Mouse (Mus musculus): Measurements from ENCODE around the gene Unc50.

The Unc50 gene

GRCm38 (mm10) chr1:37429366-37430296 lies at the start of gene Unc50, which contains the start of gene Coa5:
Gene Unc50, plus strand, starts transcription at chr1:37430139.
Gene Coa5, minus strand, starts transcription at chr1:37430103.
- peak; percentile 77 for DNase-seq (ENCODE audit: extremely low spot score, low read depth, low spot score)

GRCm38 (mm10) chr1:37380913-37381312 lies 49.0 kb upstream of the Unc50 start:
- DNase-seq (ENCODE audit: extremely low spot score, low read depth, low spot score): no peak

GRCm38 (mm10) chr1:37384304-37384703 lies 45.6 kb upstream of the Unc50 start:
- no peak for DNase-seq (ENCODE audit: extremely low spot score, low read depth, low spot score)

GRCm38 (mm10) chr1:37386448-37386971 lies 43.4 kb upstream of the Unc50 start:
- DNase-seq (ENCODE audit: extremely low spot score, low read depth, low spot score): no peak

GRCm38 (mm10) chr1:37393174-37393573 lies 36.8 kb upstream of the Unc50 start:
- DNase-seq (ENCODE audit: extremely low spot score, low read depth, low spot score): no peak

GRCm38 (mm10) chr1:37396481-37396880 lies 33.5 kb upstream of the Unc50 start:
- DNase-seq (ENCODE audit: extremely low spot score, low read depth, low spot score): no peak

GRCm38 (mm10) chr1:37398961-37399360 lies 31.0 kb upstream of the Unc50 start:
- no peak for DNase-seq (ENCODE audit: extremely low spot score, low read depth, low spot score)

GRCm38 (mm10) chr1:37399734-37400133 lies 30.2 kb upstream of the Unc50 start:
- DNase-seq (ENCODE audit: extremely low spot score, low read depth, low spot score): no peak

GRCm38 (mm10) chr1:37401687-37402086 lies 28.3 kb upstream of the Unc50 start:
- DNase-seq (ENCODE audit: extremely low spot score, low read depth, low spot score): no peak

- DNase-seq (ENCODE audit: extremely low spot score, low read depth, low spot score): no peak
These were observed 24.8 kb upstream of the Unc50 start for GRCm38 (mm10) chr1:37405137-37405536.

GRCm38 (mm10) chr1:37407228-37407627 lies 22.7 kb upstream of the Unc50 start:
- DNase-seq (ENCODE audit: extremely low spot score, low read depth, low spot score): no peak

GRCm38 (mm10) chr1:37408059-37408458 lies 21.9 kb upstream of the Unc50 start:
- no peak for DNase-seq (ENCODE audit: extremely low spot score, low read depth, low spot score)

- no peak for DNase-seq (ENCODE audit: extremely low spot score, low read depth, low spot score)
These were observed 21.3 kb upstream of the Unc50 start for GRCm38 (mm10) chr1:37408678-37409077.

- DNase-seq (ENCODE audit: extremely low spot score, low read depth, low spot score): no peak
These were observed 20.3 kb upstream of the Unc50 start for GRCm38 (mm10) chr1:37409647-37410046.

GRCm38 (mm10) chr1:37415394-37415793 lies 14.5 kb upstream of the Unc50 start:
- no peak for DNase-seq (ENCODE audit: extremely low spot score, low read depth, low spot score)

GRCm38 (mm10) chr1:37419420-37419819 lies 10.5 kb upstream of the Unc50 start:
- no peak for DNase-seq (ENCODE audit: extremely low spot score, low read depth, low spot score)

GRCm38 (mm10) chr1:37427144-37427875 lies 2.6 kb upstream of the Unc50 start:
- DNase-seq (ENCODE audit: extremely low spot score, low read depth, low spot score): no peak

GRCm38 (mm10) chr1:37428911-37429310 lies 1.0 kb upstream of the Unc50 start:
- DNase-seq (ENCODE audit: extremely low spot score, low read depth, low spot score): no peak

GRCm38 (mm10) chr1:37430297-37430840 lies 430 bp downstream of the Unc50 start:
- no peak for DNase-seq (ENCODE audit: extremely low spot score, low read depth, low spot score)

GRCm38 (mm10) chr1:37436419-37436818 lies 6.5 kb downstream of the Unc50 start:
- no peak for DNase-seq (ENCODE audit: extremely low spot score, low read depth, low spot score)

Data from hindlimb bud, embryonic 11.5 days (tissue).